Mouse (Mus musculus): ENCODE measurements around the gene Gm34653.

DNA sequence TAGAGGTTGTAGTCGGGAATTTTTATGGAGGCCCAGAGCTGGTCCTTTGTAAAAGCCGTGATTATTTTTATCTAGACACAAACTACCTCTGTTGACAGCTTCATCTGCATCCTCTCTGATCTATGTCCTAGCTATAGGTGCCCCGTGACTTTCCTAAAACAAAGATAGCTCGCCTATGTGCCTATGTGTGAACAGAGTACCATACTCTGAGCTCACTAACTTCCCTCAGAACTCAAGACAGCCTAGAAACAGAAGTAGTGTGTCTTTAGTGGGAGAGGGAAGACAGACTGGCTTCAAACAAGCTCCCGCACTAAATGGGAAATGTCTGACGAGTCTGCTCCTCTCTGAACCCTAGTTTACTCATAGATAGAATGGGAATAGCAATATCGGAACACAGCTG, 32.4 kb upstream of the Gm34653 start:
- TF ChIP-seq EP300 (IDR thresholded peaks at IDR 0.05; ENCODE audit: low read length) = no peak
- no peak for TF ChIP-seq ZMIZ1 (IDR thresholded peaks at IDR 0.05; ENCODE audit: low read depth, low read length)
- TF ChIP-seq CTCF (conservative IDR thresholded peaks at IDR 0.05 in 1 of 2, IDR thresholded peaks at IDR 0.05 in 1 of 2; ENCODE audit: low read depth in 2 of 2, low read length in 2 of 2) = no peak
- TF ChIP-seq MEF2A (IDR thresholded peaks at IDR 0.05; ENCODE audit: borderline replicate concordance, low read depth, low read length) = no peak
- no peak for TF ChIP-seq MAFK (IDR thresholded peaks at IDR 0.05; ENCODE audit: insufficient replicate concordance, low read length)
- no peak for TF ChIP-seq USF1 (IDR thresholded peaks at IDR 0.05; ENCODE audit: low read depth, low read length)
- TF ChIP-seq TCF12 (IDR thresholded peaks at IDR 0.05; ENCODE audit: low read depth, low read length) = no peak
- no peak for TF ChIP-seq MYC (IDR thresholded peaks at IDR 0.05; ENCODE audit: low read depth, low read length)
